Mouse (Mus musculus): Measurements from ENCODE around the gene Alyref. TPM values are rescaled to one million over a fixed set of nuclear protein-coding genes. Genes with fewer than 3 reads are reported as not detected.

Gene Alyref
- polyA plus RNA-seq, 1 experiment: 113 TPM

- peak within 1 kb of the TSS; percentile 75 for H3K4me3 ChIP-seq
- TF ChIP-seq CEBPB (IDR thresholded peaks at IDR 0.05; ENCODE audit: insufficient read depth, poor library complexity, severe bottlenecking) (no peak), E2F4 (IDR thresholded peaks at IDR 0.05; ENCODE audit: insufficient read depth) (peak; percentile 85), POLR2AphosphoS2 (IDR thresholded peaks at IDR 0.05; ENCODE audit: insufficient read length, low read depth) (peak; percentile 100), SRF (IDR thresholded peaks at IDR 0.05; ENCODE audit: control insufficient read depth, insufficient read length, low read depth) (peak; percentile 80), USF1 (IDR thresholded peaks at IDR 0.05; ENCODE audit: low read depth) (no peak), REST (IDR thresholded peaks at IDR 0.05; ENCODE audit: insufficient read depth, insufficient read length) (peak; percentile 57), TCF3 (IDR thresholded peaks at IDR 0.05; ENCODE audit: insufficient read length, low read depth) (peak; percentile 21), POLR2A (IDR thresholded peaks at IDR 0.05; ENCODE audit: insufficient read length, low read depth) (peak; percentile 100), MYOG (IDR thresholded peaks at IDR 0.05; ENCODE audit: control insufficient read depth in 1 of 3, insufficient read depth in 1 of 3, insufficient read length in 2 of 3, low read depth in 2 of 3) (peak in 2 of 3 experiments; percentile 11), MYOD1 (IDR thresholded peaks at IDR 0.05; ENCODE audit: control insufficient read depth in 1 of 3, insufficient read length in 2 of 3, low read depth in 2 of 3) (peak in 1 of 3 experiments; percentile 24), TCF12 (IDR thresholded peaks at IDR 0.05; ENCODE audit: insufficient read depth, poor library complexity, severe bottlenecking) (no peak), MAX (IDR thresholded peaks at IDR 0.05; ENCODE audit: low read depth) (no peak)
- H3ac ChIP-seq (ENCODE audit: control insufficient read depth, insufficient read length): peak within 1 kb of the TSS; percentile 68
Measured at GRCm38 (mm10) chr11:120572752-120573584, 25.2 kb downstream of the Alyref start, which contains the start of gene P4hb. P4hb (minus strand) TSS chr11:120573253.

GRCm38 (mm10) chr11:120572417-120572751, 25.8 kb downstream of the Alyref start:
- Histone ChIP-seq H3K4me2 (ENCODE audit: low read depth) (peak overlapping the region; percentile 87), H3K27me3 (ENCODE audit: control insufficient read depth, insufficient read depth, insufficient read length) (no peaks in the 10 kb centered on the region), H3K4me3 (peak overlapping the region; percentile 75), H3K79me2 (ENCODE audit: control insufficient read depth, insufficient read depth) (peaks cover 49% of the 10 kb centered on the region), H3K36me3 (ENCODE audit: control insufficient read depth, insufficient read depth) (peaks cover 18% of the 10 kb centered on the region), H3ac (ENCODE audit: control insufficient read depth, insufficient read length) (peak overlapping the region; percentile 68)
- no peak for TF ChIP-seq POLR2A (IDR thresholded peaks at IDR 0.05; ENCODE audit: insufficient read length, low read depth)
- TF ChIP-seq TCF3 (IDR thresholded peaks at IDR 0.05; ENCODE audit: insufficient read length, low read depth): no peak
- TF ChIP-seq POLR2AphosphoS2 (IDR thresholded peaks at IDR 0.05; ENCODE audit: insufficient read length, low read depth): no peak
- no peak for TF ChIP-seq USF1 (IDR thresholded peaks at IDR 0.05; ENCODE audit: low read depth)
- no peak for TF ChIP-seq SRF (IDR thresholded peaks at IDR 0.05; ENCODE audit: control insufficient read depth, insufficient read length, low read depth)
- no peak for TF ChIP-seq TCF12 (IDR thresholded peaks at IDR 0.05; ENCODE audit: insufficient read depth, poor library complexity, severe bottlenecking)
- no peak for TF ChIP-seq MYOD1 (IDR thresholded peaks at IDR 0.05; ENCODE audit: control insufficient read depth in 1 of 3, insufficient read length in 2 of 3, low read depth in 2 of 3)
- no peak for TF ChIP-seq E2F4 (IDR thresholded peaks at IDR 0.05; ENCODE audit: insufficient read depth)
- TF ChIP-seq MYOG (IDR thresholded peaks at IDR 0.05; ENCODE audit: control insufficient read depth in 1 of 3, insufficient read depth in 1 of 3, insufficient read length in 2 of 3, low read depth in 2 of 3): no peak
- TF ChIP-seq MAX (IDR thresholded peaks at IDR 0.05; ENCODE audit: low read depth): no peak

More at GRCm38 (mm10) chr11:120572752-120573584, 25.2 kb downstream of the Alyref start, which contains the start of gene P4hb:
- Histone ChIP-seq H3K27me3 (ENCODE audit: control insufficient read depth, insufficient read depth, insufficient read length) (no peaks in the 10 kb centered on the region), H3K79me2 (ENCODE audit: control insufficient read depth, insufficient read depth) (peaks cover 43% of the 10 kb centered on the region), H3K36me3 (ENCODE audit: control insufficient read depth, insufficient read depth) (peaks cover 17% of the 10 kb centered on the region), H3K4me2 (ENCODE audit: low read depth) (peak within 1 kb of the TSS; percentile 91)

- Histone ChIP-seq H3K4me3 (peak overlapping the region; percentile 75), H3ac (ENCODE audit: control insufficient read depth, insufficient read length) (peak overlapping the region; percentile 68), H3K36me3 (ENCODE audit: control insufficient read depth, insufficient read depth) (peaks cover 21% of the 10 kb centered on the region), H3K27me3 (ENCODE audit: control insufficient read depth, insufficient read depth, insufficient read length) (no peaks in the 10 kb centered on the region), H3K79me2 (ENCODE audit: control insufficient read depth, insufficient read depth) (peaks cover 53% of the 10 kb centered on the region), H3K4me2 (ENCODE audit: low read depth) (peak overlapping the region; percentile 87)
- no peak for TF ChIP-seq USF1 (IDR thresholded peaks at IDR 0.05; ENCODE audit: low read depth)
- TF ChIP-seq TCF3 (IDR thresholded peaks at IDR 0.05; ENCODE audit: insufficient read length, low read depth): no peak
- TF ChIP-seq POLR2AphosphoS2 (IDR thresholded peaks at IDR 0.05; ENCODE audit: insufficient read length, low read depth): no peak
- no peak for TF ChIP-seq E2F4 (IDR thresholded peaks at IDR 0.05; ENCODE audit: insufficient read depth)
- no peak for TF ChIP-seq TCF12 (IDR thresholded peaks at IDR 0.05; ENCODE audit: insufficient read depth, poor library complexity, severe bottlenecking)
- no peak for TF ChIP-seq CEBPB (IDR thresholded peaks at IDR 0.05; ENCODE audit: insufficient read depth, poor library complexity, severe bottlenecking)
- TF ChIP-seq SRF (IDR thresholded peaks at IDR 0.05; ENCODE audit: control insufficient read depth, insufficient read length, low read depth): no peak
Measured at GRCm38 (mm10) chr11:120571754-120572416, 26.3 kb downstream of the Alyref start.

- no peak for TF ChIP-seq MYOG (IDR thresholded peaks at IDR 0.05; ENCODE audit: control insufficient read depth in 1 of 3, insufficient read depth in 1 of 3, insufficient read length in 2 of 3, low read depth in 2 of 3)
- no peak for TF ChIP-seq POLR2AphosphoS2 (IDR thresholded peaks at IDR 0.05; ENCODE audit: insufficient read length, low read depth)
- TF ChIP-seq TCF3 (IDR thresholded peaks at IDR 0.05; ENCODE audit: insufficient read length, low read depth): no peak
- TF ChIP-seq MYOD1 (IDR thresholded peaks at IDR 0.05; ENCODE audit: control insufficient read depth in 1 of 3, insufficient read length in 2 of 3, low read depth in 2 of 3): no peak
- no peak for TF ChIP-seq POLR2A (IDR thresholded peaks at IDR 0.05; ENCODE audit: insufficient read length, low read depth)
- no peak for TF ChIP-seq USF1 (IDR thresholded peaks at IDR 0.05; ENCODE audit: low read depth)
- TF ChIP-seq TCF12 (IDR thresholded peaks at IDR 0.05; ENCODE audit: insufficient read depth, poor library complexity, severe bottlenecking): no peak
- Histone ChIP-seq H3K27me3 (ENCODE audit: control insufficient read depth, insufficient read depth, insufficient read length) (no peaks in the 10 kb centered on the region), H3ac (ENCODE audit: control insufficient read depth, insufficient read length) (peak overlapping the region; percentile 68), H3K4me2 (ENCODE audit: low read depth) (peak overlapping the region; percentile 87), H3K79me2 (ENCODE audit: control insufficient read depth, insufficient read depth) (peaks cover 53% of the 10 kb centered on the region), H3K4me3 (peak overlapping the region; percentile 75), H3K36me3 (ENCODE audit: control insufficient read depth, insufficient read depth) (peaks cover 26% of the 10 kb centered on the region)
Measured at GRCm38 (mm10) chr11:120571122-120571521, 27.0 kb downstream of the Alyref start.

Measured in myocyte (in vitro differentiated cells).